Mouse (Mus musculus): ENCODE results near the gene Lrrc71.

Lrrc71 gene

GRCm38 (mm10) chr3:87748431-87748830 lies at the start of gene Lrrc71:
Gene Lrrc71 (minus strand): TSS chr3:87748625.
- DNase-seq = no peak

- DNase-seq = no peak
Measured at GRCm38 (mm10) chr3:87796736-87797334, 48.4 kb upstream of the Lrrc71 start, which contains the start of gene Insrr. Gene Insrr (plus strand): TSS chr3:87796951.

- DNase-seq = peak; percentile 57
Measured at GRCm38 (mm10) chr3:87795336-87796277, 47.2 kb upstream of the Lrrc71 start.

GRCm38 (mm10) chr3:87794922-87795325 lies 46.5 kb upstream of the Lrrc71 start, which contains the start of gene Ntrk1:
Gene Ntrk1 (minus strand): TSS chr3:87795162.
- DNase-seq = no peak

GRCm38 (mm10) chr3:87789768-87790167 lies 41.3 kb upstream of the Lrrc71 start:
- DNase-seq = no peak

- DNase-seq = no peak
Measured at GRCm38 (mm10) chr3:87789248-87789647, 40.8 kb upstream of the Lrrc71 start.

- no peak for DNase-seq
Measured at GRCm38 (mm10) chr3:87785626-87786214, 37.3 kb upstream of the Lrrc71 start.

- DNase-seq = no peak
Measured at GRCm38 (mm10) chr3:87785156-87785555, 36.7 kb upstream of the Lrrc71 start.

- no peak for DNase-seq
Measured at GRCm38 (mm10) chr3:87783282-87784023, 35.0 kb upstream of the Lrrc71 start.

GRCm38 (mm10) chr3:87779086-87779485 lies 30.7 kb upstream of the Lrrc71 start:
- DNase-seq = no peak

GRCm38 (mm10) chr3:87778283-87778682 lies 29.9 kb upstream of the Lrrc71 start:
- no peak for DNase-seq

GRCm38 (mm10) chr3:87771088-87771487 lies 22.7 kb upstream of the Lrrc71 start:
- no peak for DNase-seq

- peak; percentile 50 for DNase-seq
Measured at GRCm38 (mm10) chr3:87770280-87770679, 21.9 kb upstream of the Lrrc71 start.

GRCm38 (mm10) chr3:87769506-87769905 lies 21.1 kb upstream of the Lrrc71 start:
- no peak for DNase-seq

- DNase-seq = peak; percentile 83
Measured at GRCm38 (mm10) chr3:87768844-87769243, 20.4 kb upstream of the Lrrc71 start.

- DNase-seq = no peak
Measured at GRCm38 (mm10) chr3:87768431-87768830, 20.0 kb upstream of the Lrrc71 start.

- no peak for DNase-seq
Measured at GRCm38 (mm10) chr3:87767764-87768163, 19.3 kb upstream of the Lrrc71 start.

GRCm38 (mm10) chr3:87766284-87766667 lies 17.9 kb upstream of the Lrrc71 start:
- no peak for DNase-seq

GRCm38 (mm10) chr3:87765631-87766283 lies 17.3 kb upstream of the Lrrc71 start:
- DNase-seq = no peak

- DNase-seq = peak; percentile 81
Measured at GRCm38 (mm10) chr3:87765091-87765490, 16.7 kb upstream of the Lrrc71 start.

GRCm38 (mm10) chr3:87764506-87764905 lies 16.1 kb upstream of the Lrrc71 start:
- no peak for DNase-seq

- DNase-seq = peak; percentile 19
Measured at GRCm38 (mm10) chr3:87763683-87764289, 15.4 kb upstream of the Lrrc71 start.

Data from thymus, postnatal 25 days (tissue).